Mouse (Mus musculus) kidney, postnatal 36 days (tissue): ENCODE measurements at regions not wholly inside any gene's neighbourhood (a gene's known extent, or its start where the extent isn't known, plus 50 kb on each side); places are given as distances from the start of the nearest gene placed in this dataset.

Experiments used
- DNase-seq, 2 experiments: peaks; one replicate each; pipeline ENCODE4 v3.0.0; 2021 to 2022; ENCODE audit warnings: mixed read lengths in 2 of 2

GRCm38 (mm10) chr11:6785471-6785870, 52.0 kb downstream of the Gm11983 start:
- no peak for DNase-seq

- no peak for DNase-seq
Observed at GRCm38 (mm10) chr11:6782826-6783225, 54.6 kb downstream of the Gm11983 start.

GRCm38 (mm10) chr11:6779752-6780151, 57.7 kb downstream of the Gm11983 start:
- DNase-seq = no peak

- DNase-seq = peak; percentile 18 to 44
Observed at GRCm38 (mm10) chr11:6778596-6779360, 58.7 kb downstream of the Gm11983 start.

- no peak for DNase-seq
Observed at GRCm38 (mm10) chr11:6777566-6777965, 59.9 kb downstream of the Gm11983 start.

- DNase-seq = no peak
Observed at GRCm38 (mm10) chr11:6774656-6775055, 62.8 kb downstream of the Gm11983 start.

GRCm38 (mm10) chr11:6773951-6774350, 63.5 kb downstream of the Gm11983 start:
- no peak for DNase-seq

- DNase-seq = no peak
Observed at GRCm38 (mm10) chr11:6773364-6773763, 64.1 kb downstream of the Gm11983 start.

- DNase-seq = no peak
Observed at GRCm38 (mm10) chr11:6769437-6769765, 68.1 kb downstream of the Gm11983 start.

- DNase-seq = peak; percentile 62 to 89
Observed at GRCm38 (mm10) chr11:6768599-6769436, 68.6 kb downstream of the Gm11983 start.

- no peak for DNase-seq
Observed at GRCm38 (mm10) chr11:6766725-6767124, 70.7 kb downstream of the Gm11983 start.

- DNase-seq = no peak
Observed at GRCm38 (mm10) chr11:6765333-6765957, 72.0 kb downstream of the Gm11983 start.

- no peak for DNase-seq
Observed at GRCm38 (mm10) chr11:6764186-6764585, 73.3 kb downstream of the Gm11983 start.

- DNase-seq = peak; percentile 22 to 43
Observed at GRCm38 (mm10) chr11:6763001-6763400, 74.5 kb downstream of the Gm11983 start.

- peak; percentile 27 to 30 for DNase-seq
Observed at GRCm38 (mm10) chr11:6761876-6762628, 75.4 kb downstream of the Gm11983 start.

- no peak for DNase-seq
Observed at GRCm38 (mm10) chr11:6759578-6759977, 77.9 kb downstream of the Gm11983 start.

GRCm38 (mm10) chr11:6739439-6739838, 81.1 kb downstream of the Ramp3 start:
- no peak for DNase-seq

- no peak for DNase-seq
Observed at GRCm38 (mm10) chr11:6738581-6738980, 80.3 kb downstream of the Ramp3 start.

GRCm38 (mm10) chr11:6738163-6738562, 79.8 kb downstream of the Ramp3 start:
- no peak for DNase-seq

- DNase-seq = peak; percentile 1 to 6
Observed at GRCm38 (mm10) chr11:6734746-6735430, 76.6 kb downstream of the Ramp3 start.

- DNase-seq = no peak
Observed at GRCm38 (mm10) chr11:6731505-6731904, 73.2 kb downstream of the Ramp3 start.
